Mouse (Mus musculus): Measurements from ENCODE around the gene Gm10518.
"Not testable (repeated sequence)": the region's sequence is repeated elsewhere in the genome, so short reads cannot be mapped to it uniquely, and the experiment has no call there.

DNA sequence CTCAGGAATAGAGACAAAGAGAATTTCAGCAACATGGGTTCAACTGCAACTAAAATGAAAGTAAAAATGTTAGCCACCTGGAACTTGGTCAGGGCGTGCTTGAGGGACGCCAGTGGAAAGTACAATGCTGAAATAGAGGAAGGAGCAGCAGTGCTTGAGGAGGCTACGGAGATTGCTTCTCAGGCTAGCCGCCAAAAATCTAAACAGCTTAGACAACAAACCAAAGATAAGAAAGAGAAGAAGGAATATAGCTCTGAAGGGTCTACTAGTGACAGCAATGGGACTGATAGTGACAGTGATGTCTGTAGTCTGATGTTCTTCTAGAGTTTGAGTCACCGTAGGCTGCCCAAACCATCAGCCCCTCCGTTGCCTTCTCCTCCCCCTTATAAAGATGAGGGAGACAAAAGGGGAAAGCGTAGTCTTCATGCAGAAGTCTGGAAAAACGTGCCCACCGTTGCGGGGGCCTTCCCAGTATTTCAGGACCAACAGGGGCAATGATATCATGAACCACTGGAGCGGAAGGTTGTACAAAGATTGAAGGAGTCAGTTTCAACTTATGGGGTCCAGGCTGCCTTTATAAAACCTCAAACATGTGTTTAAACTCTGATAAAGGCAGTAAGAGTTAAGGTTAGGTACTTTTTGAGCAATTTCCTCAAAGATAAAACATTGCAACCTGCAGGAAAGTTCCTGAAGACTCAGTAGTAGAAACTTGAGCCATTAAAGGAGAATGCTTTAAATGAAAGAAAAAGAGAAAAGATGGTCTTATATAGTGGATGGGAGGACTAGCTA, 15.5 kb downstream of the Gm10518 start:
- TF ChIP-seq CTCF, POLR2A (IDR thresholded peaks at IDR 0.05; ENCODE audit: extremely low read depth, insufficient read depth, low read length): not testable (repeated sequence)
